Mouse (Mus musculus): ENCODE results near the gene Maip1. TPM values are rescaled to one million over a fixed set of nuclear protein-coding genes. Genes with fewer than 3 reads are reported as not detected.

The Maip1 gene
- 5.8 and 6.1 TPM in 2 replicates for polyA plus RNA-seq (2012; rRNA removed)

GRCm38 (mm10) chr1:57406187-57407151 is at the start of gene Maip1, which contains the start of gene Tyw5:
Maip1 (plus strand) TSS chr1:57406328.
Tyw5 (minus strand) TSS chr1:57407101.
- no peak for DNase-seq (ENCODE audit: low read depth)

- DNase-seq (ENCODE audit: low read depth), result no peak
Observed at GRCm38 (mm10) chr1:57358546-57358945, 47.6 kb upstream of the Maip1 start.

- DNase-seq (ENCODE audit: low read depth), result no peak
Observed at GRCm38 (mm10) chr1:57367446-57367845, 38.7 kb upstream of the Maip1 start.

GRCm38 (mm10) chr1:57369111-57369510 is 37.0 kb upstream of the Maip1 start:
- DNase-seq (ENCODE audit: low read depth), result no peak

- no peak for DNase-seq (ENCODE audit: low read depth)
Observed at GRCm38 (mm10) chr1:57370451-57370850, 35.7 kb upstream of the Maip1 start.

GRCm38 (mm10) chr1:57375276-57375675 is 30.9 kb upstream of the Maip1 start:
- DNase-seq (ENCODE audit: low read depth), result no peak

- DNase-seq (ENCODE audit: low read depth), result no peak
Observed at GRCm38 (mm10) chr1:57376806-57377205, 29.3 kb upstream of the Maip1 start.

- no peak for DNase-seq (ENCODE audit: low read depth)
Observed at GRCm38 (mm10) chr1:57377376-57378341, 28.5 kb upstream of the Maip1 start, which contains the start of gene 1700066M21Rik. 1700066M21Rik (plus strand) TSS chr1:57377620.

GRCm38 (mm10) chr1:57386519-57386918 is 19.6 kb upstream of the Maip1 start:
- no peak for DNase-seq (ENCODE audit: low read depth)

GRCm38 (mm10) chr1:57387876-57388275 is 18.3 kb upstream of the Maip1 start:
- DNase-seq (ENCODE audit: low read depth), result no peak

- DNase-seq (ENCODE audit: low read depth), result no peak
Observed at GRCm38 (mm10) chr1:57388402-57389155, 17.5 kb upstream of the Maip1 start.

- DNase-seq (ENCODE audit: low read depth), result no peak
Observed at GRCm38 (mm10) chr1:57390993-57391790, 14.9 kb upstream of the Maip1 start.

GRCm38 (mm10) chr1:57392417-57392816 is 13.7 kb upstream of the Maip1 start:
- no peak for DNase-seq (ENCODE audit: low read depth)

GRCm38 (mm10) chr1:57394051-57394450 is 12.1 kb upstream of the Maip1 start:
- DNase-seq (ENCODE audit: low read depth), result no peak

- no peak for DNase-seq (ENCODE audit: low read depth)
Observed at GRCm38 (mm10) chr1:57400321-57400720, 5.8 kb upstream of the Maip1 start.

- no peak for DNase-seq (ENCODE audit: low read depth)
Observed at GRCm38 (mm10) chr1:57400877-57401276, 5.3 kb upstream of the Maip1 start.

GRCm38 (mm10) chr1:57402116-57402515 is 4.0 kb upstream of the Maip1 start:
- DNase-seq (ENCODE audit: low read depth), result no peak

GRCm38 (mm10) chr1:57408994-57409393 is 2.9 kb downstream of the Maip1 start:
- DNase-seq (ENCODE audit: low read depth), result no peak

- no peak for DNase-seq (ENCODE audit: low read depth)
Observed at GRCm38 (mm10) chr1:57413397-57413796, 7.3 kb downstream of the Maip1 start.

GRCm38 (mm10) chr1:57423696-57424095 is 17.6 kb downstream of the Maip1 start:
- DNase-seq (ENCODE audit: low read depth), result no peak
